Mouse (Mus musculus): Measurements from ENCODE around the gene Gclm. TPM values are rescaled to one million over a fixed set of nuclear protein-coding genes. Genes with fewer than 3 reads are reported as not detected.

Gclm gene
- total RNA-seq, 4 experiments from 2014 or later = 85.9 to 118 (median 100) TPM

GRCm38 (mm10) chr3:122293223-122293953 lies 48.0 kb downstream of the Gclm start:
- DNase-seq = peak; percentile 28

GRCm38 (mm10) chr3:122293954-122294850 lies 48.8 kb downstream of the Gclm start, which contains the start of gene Bcar3:
TSS of gene Bcar3 (plus strand) at chr3:122294136.
- peak; percentile 89 for DNase-seq

GRCm38 (mm10) chr3:122295511-122295910 lies 50.2 kb downstream of the Gclm start:
- peak; percentile 36 for DNase-seq

GRCm38 (mm10) chr3:122296979-122297378 lies 51.6 kb downstream of the Gclm start:
- peak; percentile 76 for DNase-seq

- peak; percentile 81 for DNase-seq
Observed at GRCm38 (mm10) chr3:122300983-122301919, 55.9 kb downstream of the Gclm start.

- DNase-seq = no peak
Observed at GRCm38 (mm10) chr3:122304560-122304959, 59.2 kb downstream of the Gclm start.

- no peak for DNase-seq
Observed at GRCm38 (mm10) chr3:122307894-122308671, 62.7 kb downstream of the Gclm start.

GRCm38 (mm10) chr3:122308981-122309380 lies 63.6 kb downstream of the Gclm start:
- no peak for DNase-seq

GRCm38 (mm10) chr3:122312078-122312477 lies 66.7 kb downstream of the Gclm start:
- DNase-seq = peak; percentile 73

- peak; percentile 48 for DNase-seq
Observed at GRCm38 (mm10) chr3:122312936-122313629, 67.7 kb downstream of the Gclm start.

GRCm38 (mm10) chr3:122313936-122314335 lies 68.6 kb downstream of the Gclm start:
- DNase-seq = no peak

- no peak for DNase-seq
Observed at GRCm38 (mm10) chr3:122316621-122317020, 71.3 kb downstream of the Gclm start.

GRCm38 (mm10) chr3:122317339-122317738 lies 72.0 kb downstream of the Gclm start:
- DNase-seq = no peak

Small RNAs within 50 kb of the gene (microRNA-seq; reads per million reads assigned to microRNA genes)
- gene Gm22903 (0 reads per million in 2 experiments), gene Mir760 (54.7 to 65.5 reads per million in 2 experiments)

Other genes with a start within 250 kb of the Gclm start
- gene Abca4, start 201.1 kb upstream of the Gclm start, total RNA-seq (2022) = 10 to 100 TPM in 1 of 4 experiments, 1 to 10 TPM in 3; 1.3 to 14.0 (median 2.5) TPM
- gene Dnttip2, start 28.8 kb downstream of the Gclm start, total RNA-seq (2022) = 10 to 100 TPM; 36.0 to 43.2 (median 38.6) TPM
- gene Bcar3, start 48.6 kb downstream of the Gclm start, total RNA-seq (2022) = 10 to 100 TPM; 64.1 to 91.3 (median 70.4) TPM

Data from adrenal gland, adult 8-10 months (tissue).